Mouse (Mus musculus): ENCODE data around the gene Tex33. TPM values are rescaled to one million over a fixed set of nuclear protein-coding genes. Genes with fewer than 3 reads are reported as not detected.
A peak's percentile ranks its signal among the peaks of the same experiment; 100 is the strongest.

Tex33 gene
- total RNA-seq, 2 experiments from 2014 or later = not detected

DNA sequence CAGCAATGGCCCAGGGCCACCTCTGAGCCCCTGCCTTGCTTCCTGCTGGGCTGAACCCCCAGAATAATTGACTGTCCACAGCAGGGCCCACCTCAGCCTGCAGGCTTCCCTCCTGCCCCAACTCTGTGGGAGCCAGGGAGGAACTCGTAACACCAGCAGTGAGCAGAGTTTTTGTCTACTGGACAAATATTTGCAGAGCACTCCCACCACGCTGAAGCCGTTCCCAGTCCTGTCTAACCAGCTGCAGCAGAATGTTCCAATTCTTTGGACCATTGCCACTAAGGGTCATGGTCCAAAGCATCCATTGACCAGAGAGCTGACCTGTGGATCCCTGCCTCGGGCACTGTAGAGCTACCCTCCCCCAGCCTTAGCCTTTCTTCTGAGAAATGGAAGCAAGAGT lies 21.2 kb upstream of the Tex33 start:
- no peak for DNase-seq (ENCODE audit: low spot score in 2 of 2)

DNA sequence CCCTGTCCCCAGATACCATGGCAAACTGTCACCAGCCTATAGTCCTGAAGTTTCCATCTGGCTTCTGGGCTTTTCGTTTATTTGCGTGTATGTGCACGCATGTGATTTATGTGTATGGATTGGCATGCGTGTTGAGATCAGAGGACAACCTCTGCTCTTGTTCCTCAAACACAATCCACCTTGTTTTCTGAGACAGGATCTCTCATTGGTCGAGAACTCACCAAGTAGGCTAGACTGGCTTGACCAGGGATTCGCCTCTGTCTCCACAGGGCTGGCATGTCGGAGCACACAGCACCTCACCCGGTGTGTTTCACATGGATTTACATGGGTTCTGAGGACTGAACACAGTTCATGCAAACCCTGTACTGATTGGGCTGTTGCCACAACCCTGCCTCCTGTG lies 18.4 kb upstream of the Tex33 start:
- DNase-seq (ENCODE audit: low spot score in 2 of 2) = no peak

DNA sequence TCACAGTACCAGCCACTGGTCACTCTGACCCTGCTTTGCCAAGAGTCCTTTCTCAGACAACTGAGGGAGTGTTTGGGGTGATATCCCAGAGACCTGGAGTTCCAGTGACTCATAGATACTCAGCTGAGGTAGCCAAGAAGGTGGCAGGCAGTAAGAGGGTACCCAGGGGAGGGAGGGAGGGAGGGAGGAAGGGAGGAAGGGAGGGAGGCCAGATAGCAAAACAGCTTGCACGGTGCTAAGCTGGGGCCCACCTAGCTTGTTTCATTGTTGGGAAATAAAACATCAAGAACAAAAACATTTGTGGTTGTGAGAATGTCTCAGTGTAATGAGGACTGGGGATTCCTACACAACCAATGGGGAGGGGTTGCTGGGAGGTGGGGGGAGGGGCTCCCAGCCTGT lies 18.0 kb upstream of the Tex33 start:
- no peak for DNase-seq (ENCODE audit: low spot score in 2 of 2)

DNA sequence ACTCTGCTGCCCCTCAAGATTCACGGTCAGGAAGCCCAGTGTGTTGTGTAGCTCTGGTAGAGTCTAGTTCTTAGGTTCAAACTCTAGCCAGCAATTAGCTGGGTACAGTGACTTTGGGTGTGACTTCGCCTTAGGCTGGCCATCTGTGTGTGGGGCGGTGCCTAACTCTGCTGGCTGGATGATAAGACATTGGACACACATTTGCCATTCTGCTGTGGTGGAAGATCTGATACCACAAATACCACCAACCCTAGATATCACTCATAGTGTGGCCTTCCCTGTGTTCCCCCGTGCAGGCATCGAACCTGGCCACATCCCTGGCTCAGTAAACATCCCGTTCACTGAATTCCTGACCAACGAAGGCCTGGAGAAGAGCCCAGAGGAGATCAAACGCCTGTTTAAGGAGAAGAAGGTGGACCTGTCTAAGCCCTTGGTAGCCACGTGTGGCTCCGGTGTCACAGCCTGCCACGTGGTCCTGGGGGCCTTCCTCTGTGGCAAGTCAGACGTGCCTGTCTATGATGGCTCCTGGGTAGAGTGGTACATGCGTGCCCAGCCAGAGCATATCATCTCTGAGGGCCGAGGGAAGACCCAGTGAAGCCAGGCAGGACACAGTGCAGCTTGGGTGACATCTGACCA lies 17.5 kb upstream of the Tex33 start:
- no peak for DNase-seq (ENCODE audit: low spot score in 2 of 2)

DNA sequence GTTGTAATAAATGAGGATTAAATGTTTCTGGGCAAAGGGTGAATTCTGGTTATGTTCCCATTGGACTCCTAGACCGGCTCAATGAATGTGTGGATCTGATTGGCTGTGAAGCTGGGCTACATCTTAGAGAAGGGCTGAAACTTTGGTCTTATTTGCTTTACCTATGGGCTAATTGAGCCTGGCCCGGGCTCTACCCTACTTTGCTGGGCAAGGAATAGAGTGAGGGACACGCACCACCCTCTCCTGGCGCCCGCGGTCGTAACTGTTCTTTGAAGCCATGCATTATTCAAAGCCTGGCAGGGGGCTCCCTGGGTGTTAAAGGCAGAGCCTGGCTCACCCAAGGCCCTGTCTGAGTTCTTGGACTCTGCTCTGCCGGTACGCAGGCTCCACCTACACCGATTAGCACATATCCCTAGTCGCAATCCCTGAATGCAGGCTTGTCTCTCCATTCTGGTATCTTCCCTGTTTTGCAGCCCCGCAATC lies 13.9 kb upstream of the Tex33 start:
- DNase-seq (ENCODE audit: low spot score in 2 of 2) = no peak

DNA sequence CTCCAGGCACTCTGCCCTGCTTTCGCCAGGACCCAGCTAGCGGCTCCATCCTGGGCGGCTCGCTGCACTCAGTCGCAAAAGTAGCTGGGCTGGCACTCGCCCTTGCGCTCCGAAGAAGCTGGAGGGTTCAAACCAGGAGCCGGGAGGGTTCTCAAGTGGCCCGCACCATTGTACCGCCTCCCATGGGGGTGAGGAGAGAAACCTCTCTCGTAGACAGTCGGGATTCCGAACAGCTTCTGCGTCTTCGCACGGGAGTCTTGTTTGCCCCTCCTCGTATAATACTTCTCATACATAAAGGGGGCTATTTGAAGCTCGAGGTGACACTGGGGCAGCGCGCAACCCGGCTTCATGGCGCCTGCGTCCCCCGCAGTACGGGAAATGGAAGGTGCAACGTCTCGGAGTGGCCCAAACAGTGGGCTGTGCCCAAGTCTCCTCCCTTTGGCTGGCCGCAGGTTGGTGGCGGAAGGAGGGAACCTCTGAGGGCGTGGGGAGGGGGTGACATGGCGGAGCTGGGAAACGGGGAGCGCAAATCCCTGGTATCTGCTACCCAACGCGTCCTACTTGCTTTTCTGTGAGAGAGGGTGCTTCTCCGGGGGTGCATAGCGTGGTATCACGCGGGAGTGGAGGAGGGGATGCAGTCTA lies 10.7 kb upstream of the Tex33 start, which contains the start of gene Mpst:
Gene Mpst (plus strand): TSS at position 124 of the 642 bp plus-strand sequence.
- DNase-seq (ENCODE audit: low spot score in 2 of 2) = peak; percentile 80 to 88

DNA sequence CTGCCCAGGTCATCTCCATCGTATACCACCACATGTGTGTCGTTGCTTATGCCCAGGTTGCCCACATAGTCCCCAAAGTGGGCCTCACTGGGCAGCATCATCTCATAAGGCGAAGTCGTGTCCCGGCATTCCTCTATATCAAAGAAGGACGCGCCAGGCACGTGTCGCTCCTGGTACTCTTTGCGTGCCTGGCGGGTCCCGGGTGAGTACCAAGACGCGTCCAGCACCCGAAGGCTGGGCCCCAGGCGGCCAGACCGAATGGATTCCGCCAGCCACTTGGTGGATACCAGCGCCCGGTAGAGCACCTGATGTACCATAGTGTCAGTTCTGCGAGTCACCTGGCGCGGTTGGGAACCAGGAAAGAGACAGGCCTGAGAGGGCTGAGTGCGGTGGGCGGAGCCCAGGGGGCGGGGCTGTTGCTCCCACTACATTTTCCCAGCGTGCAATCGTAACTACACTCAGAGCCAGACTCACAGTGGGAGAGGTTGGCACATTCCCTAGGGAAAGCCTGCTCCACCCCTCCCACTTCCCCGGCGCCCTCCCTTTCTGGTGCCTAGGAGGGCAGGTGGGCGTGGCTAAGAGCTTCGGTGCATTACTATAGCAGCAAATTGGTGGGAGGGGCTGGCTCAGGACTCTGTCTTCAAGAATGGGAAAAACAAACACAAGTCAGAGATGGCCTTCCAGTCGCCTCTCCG lies 10.0 kb upstream of the Tex33 start, which contains the start of gene Tst:
Gene Tst (minus strand): TSS at position 391 of the 695 bp plus-strand sequence.
- peak; percentile 84 to 91 for DNase-seq (ENCODE audit: low spot score in 2 of 2)

DNA sequence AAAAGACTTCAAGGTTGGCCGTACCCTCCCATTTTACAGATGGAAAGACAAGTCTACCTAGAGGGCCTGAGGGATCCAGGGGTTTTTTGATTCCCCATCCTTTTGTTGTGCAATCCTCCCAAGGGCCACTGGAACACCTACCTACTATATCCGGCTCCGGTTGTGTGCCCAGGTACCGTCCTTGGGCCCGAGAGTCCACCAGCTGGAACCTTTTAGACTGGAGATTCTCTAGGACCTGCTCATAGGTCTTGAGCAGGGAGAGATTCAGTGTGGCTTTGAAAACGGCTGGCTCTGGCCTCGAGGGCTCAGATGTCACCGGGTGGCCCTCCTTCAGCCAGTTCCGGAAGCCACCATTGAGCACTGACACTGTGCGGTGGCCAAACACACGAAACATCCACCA lies 9.4 kb upstream of the Tex33 start:
- DNase-seq (ENCODE audit: low spot score in 2 of 2) = no peak

DNA sequence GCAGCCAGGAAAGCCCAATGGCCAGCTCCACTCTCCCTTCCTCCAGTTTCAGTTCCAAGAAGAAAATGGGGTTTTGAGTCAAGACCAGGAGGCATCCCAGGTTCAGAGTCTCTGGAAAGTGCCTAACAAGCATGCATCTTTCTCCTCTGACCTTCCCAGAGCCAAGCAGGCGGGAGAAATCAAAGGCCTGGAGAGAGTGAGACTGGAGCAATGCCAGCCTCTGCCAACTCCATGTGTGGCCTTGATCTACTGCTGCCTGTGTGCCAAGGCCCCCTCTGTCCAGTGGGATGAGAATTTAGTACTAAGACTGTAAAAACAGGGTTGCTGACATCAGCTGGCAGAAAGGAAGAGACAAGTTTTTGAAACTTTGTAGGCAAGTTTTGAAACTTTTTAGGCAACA lies 8.2 kb upstream of the Tex33 start:
- DNase-seq (ENCODE audit: low spot score in 2 of 2) = peak; percentile 59 to 81

DNA sequence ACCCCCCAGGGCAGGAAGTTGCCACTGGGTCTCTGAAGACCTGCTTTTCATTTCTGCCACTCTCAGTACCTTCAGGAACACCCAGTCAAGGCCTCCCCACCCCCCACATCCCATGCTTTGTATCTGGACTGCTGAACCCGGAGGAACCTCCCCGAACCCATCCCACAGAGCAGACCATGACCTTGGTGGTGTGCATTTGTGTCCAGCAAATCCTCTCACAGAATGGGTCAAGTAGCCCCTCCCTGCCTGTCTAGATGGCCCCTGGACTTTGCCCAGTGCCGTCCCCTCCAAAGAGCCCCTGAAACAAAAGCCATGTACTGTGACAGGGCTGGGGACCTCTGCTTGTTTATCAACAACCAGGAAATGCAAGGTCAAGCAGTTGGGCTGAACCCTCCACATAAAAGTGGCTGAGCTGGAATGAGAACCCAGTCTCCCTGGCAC lies 7.6 kb upstream of the Tex33 start:
- DNase-seq (ENCODE audit: low spot score in 2 of 2) = peak; percentile 44 to 55

DNA sequence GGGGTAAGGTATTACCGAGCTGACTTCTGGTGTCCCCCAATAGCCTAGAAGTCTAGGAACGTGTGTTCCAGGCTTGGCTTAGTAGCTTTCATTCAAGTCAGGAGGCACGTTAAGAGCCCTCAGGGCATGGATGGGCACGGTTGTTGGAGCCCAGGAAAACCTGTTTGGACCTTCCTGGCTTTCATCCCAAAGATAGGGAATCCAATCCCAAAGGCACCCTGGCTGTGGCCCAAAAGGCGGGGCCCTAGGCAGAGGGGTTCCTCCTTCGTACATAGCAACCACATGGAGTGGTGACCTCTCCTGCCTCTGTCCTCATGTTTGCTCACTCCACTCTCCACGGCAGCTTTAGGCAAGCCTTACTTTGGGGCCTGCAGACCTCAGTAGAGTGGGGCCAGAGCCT lies 6.7 kb upstream of the Tex33 start:
- DNase-seq (ENCODE audit: low spot score in 2 of 2) = peak in 1 of 2 experiments; percentile 57

DNA sequence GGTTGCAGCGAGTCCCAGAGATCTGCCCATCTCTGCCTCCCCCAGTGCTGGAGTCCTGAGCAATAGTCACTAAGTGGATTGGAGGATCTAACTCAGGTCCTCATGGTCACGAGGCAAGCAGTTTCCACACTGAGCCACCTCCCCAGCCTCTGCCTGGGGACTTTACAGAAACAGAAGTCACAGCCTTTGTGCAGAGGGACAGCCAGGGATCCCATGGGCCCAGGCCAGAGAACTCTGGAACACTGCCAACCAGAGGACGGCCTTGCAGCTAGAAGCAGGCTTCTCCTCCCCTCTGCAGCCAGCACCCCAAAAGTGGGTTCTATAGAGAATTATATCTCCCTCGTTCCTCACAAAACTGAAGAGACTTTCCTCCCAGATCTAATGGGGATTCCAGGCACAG lies 6.2 kb upstream of the Tex33 start:
- DNase-seq (ENCODE audit: low spot score in 2 of 2) = peak; percentile 56 to 66

DNA sequence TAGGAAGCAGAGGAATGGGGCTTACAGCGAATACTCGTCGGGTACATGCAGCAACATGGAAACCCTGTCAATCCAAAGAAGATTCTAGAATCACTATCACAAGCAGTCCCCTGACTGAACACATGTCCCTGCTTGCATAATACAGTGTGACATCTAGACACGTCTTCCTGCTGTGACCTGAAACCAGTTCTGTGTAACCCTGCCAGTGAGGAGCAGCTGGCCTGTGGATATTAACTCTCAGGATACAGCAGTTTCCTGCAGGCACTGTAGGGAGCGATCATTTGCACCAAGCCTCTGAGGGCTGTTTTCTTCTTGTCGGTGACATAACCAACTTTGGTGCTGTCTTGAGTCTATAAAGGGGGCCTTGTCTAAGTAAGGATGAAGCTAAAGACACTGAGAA lies 5.6 kb upstream of the Tex33 start:
- DNase-seq (ENCODE audit: low spot score in 2 of 2) = no peak

DNA sequence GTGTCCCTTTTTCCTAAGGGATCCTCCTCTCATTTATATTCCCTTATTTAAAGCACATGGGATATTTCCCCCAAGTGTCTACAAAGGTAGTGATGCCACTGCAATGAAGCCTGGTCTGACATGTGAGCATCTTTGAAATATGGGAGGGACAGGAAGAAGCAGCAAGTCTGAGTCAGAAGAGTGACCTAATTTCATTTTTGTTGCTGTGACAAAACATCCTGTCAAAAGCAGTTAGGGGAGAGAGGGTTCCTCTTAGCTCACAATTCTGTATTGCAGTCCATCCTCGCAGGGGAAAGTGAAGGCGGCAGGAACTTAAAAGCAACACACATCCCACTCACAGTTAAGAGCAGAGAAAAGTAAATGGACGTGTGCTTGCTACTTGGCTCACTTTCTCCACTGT lies 4.9 kb downstream of the Tex33 start:
- no peak for DNase-seq (ENCODE audit: low spot score in 2 of 2)

DNA sequence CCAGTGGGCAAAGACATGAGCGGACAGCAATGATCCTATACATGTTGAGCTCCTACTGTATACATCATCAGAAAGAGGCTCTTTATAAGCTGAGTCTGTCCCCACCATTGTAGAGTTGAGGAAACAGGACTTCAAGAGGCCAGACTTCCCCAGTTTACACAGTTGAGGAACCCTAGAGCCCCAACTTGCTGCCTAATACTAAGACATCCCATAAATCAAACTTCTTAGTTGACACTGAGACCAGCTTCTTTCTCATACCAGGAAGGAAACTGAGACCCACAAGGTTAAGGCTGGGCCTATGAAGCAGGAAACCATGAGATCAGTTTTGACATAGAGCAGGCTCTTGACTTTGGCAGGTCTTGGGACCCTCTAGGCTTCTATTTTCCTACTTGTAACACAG lies 10.1 kb downstream of the Tex33 start:
- DNase-seq (ENCODE audit: low spot score in 2 of 2) = no peak

DNA sequence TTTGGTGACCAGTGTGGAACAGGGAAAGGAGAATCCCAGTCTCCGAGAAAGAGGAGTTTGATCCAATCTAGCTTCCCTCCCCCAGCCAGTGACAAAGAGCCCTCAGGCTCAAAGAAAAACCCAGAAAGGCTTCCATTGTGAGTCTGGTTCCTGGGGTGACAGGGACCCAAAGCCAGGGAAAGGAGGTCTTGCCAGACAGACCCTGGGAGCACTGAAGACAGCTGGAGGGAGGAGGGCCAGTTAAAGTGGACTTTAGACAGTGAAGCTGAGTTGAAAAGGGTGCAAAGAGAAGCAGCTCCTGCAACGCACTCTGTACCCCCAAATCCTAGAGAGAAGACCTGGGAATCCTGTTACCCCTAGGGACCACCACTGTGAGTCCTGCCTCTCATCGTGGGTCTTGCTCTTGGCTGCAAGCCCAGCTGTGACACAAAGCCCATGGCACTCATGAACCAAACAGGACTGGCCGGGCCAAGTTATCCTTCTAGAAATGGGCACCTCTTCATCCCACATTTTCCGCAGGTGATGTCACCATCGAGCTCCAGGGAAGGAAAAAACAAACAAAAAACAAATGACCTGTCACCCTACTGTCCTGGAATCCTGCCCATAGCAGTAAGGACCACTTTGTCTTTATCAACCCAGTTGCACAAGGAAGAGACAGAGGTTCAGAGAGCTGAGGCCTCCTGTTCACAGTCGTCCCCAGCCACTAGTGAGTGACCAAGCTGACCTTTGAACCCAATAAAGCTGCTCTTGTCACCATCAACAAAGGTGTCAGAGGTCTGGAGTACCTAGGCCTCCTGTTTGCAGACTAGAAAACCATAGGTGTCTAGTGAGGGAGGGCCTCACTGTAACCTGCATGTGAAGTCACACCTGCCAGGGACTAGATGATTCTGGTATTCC lies 11.2 kb downstream of the Tex33 start:
- DNase-seq (ENCODE audit: low spot score in 2 of 2) = no peak

DNA sequence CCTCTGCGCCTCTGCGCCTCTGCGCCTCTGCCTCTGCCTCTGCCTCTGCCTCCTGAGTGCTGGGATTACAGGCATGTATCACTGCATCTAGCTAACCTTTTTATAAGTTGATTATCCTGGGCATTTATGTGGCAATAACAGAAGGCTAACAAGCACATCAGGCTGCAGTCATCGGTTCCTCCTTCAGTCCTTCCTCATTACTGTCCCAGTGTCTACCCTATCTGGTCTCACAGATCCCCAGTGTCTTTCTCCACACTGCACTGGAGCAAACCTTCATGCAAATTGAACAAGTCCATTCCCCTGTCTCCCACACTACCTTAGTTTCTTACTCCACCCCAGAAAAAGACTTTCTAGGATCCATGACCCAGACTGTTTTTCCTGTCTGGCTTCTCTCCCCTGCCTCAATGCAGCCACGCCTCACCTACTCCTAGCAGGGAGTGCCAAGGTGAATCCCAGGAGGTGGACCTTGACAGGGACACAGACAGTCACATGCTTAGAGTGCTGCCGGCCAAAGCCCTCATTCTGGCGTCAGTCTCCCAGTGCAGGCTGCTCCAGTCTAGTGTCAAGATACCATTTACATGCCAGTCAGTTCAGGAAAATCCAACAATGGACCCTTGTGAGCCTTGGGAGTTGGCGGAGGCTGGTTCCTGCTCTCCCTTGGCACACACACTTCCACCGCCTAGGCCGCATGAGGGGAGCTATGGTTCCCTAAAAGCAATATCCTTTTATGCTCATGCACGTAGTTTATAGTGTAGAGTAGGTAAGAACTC lies 12.1 kb downstream of the Tex33 start:
- no peak for DNase-seq (ENCODE audit: low spot score in 2 of 2)

DNA sequence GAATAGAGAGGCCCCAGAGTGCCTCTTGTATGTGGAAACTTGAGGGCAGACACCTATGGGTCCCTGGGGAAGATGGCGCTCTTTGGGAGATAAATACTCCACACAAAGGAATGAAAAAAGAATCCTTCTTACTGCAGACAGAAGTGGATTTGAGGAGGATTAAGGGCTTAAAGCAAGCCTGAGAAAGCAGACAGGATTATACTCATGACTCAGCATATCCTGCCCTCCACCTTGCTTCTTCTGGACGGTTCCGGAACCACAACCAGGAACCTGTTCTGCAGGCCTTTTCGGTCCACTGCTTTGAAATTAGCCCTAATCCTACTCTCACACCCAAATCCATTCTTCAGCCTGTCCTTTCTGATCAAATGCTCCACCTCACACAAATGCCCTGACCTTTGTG lies 13.6 kb downstream of the Tex33 start:
- DNase-seq (ENCODE audit: low spot score in 2 of 2) = no peak

DNA sequence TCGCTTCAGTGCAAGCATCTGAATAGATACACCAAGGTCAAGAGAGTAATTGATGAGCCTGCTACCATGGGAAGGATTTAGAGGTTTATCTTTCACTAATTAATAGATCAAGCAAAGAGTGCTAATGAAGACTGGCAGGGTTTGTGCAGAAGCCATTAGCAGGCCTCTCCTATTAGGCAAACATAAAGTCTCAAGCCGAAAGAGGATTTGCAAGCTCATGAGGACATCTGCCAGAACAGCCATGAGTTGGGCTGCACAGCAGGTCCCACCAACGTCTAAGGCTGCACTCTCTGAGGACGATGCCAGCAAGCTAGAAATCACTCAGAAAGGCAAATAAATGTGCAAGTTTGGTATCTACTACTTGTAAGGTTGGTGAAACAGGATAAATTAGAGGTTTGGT lies 15.0 kb downstream of the Tex33 start:
- no peak for DNase-seq (ENCODE audit: low spot score in 2 of 2)

DNA sequence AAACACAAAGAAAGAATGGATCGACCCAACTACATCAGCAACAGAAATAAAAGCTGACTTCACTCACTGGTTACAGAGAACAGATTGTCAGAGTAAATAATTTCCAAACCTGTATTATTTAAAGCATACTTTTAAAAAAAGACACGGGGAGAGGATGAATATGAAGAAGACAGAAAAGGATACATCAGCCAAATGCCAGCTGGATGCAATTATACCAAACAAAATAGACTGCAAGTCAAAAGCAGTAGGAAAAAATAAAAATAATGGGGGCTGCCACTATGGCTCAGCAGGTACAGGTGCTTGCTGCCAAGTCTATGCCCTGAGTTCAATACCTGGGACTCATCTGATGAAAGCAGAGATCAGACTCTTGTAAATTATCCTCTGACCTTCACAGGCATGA lies 15.5 kb downstream of the Tex33 start:
- DNase-seq (ENCODE audit: low spot score in 2 of 2) = no peak
